Mouse (Mus musculus) heart, postnatal 0 days (tissue): Measurements from ENCODE around the gene Sugt1.

Source experiments
- CTCF ChIP-seq: IDR thresholded peaks from 2 replicates; pipeline ENCODE4 v1.5.1; 2016; ENCODE audit warnings: antibody characterized with exemption, control low read depth, low read depth
- EP300 ChIP-seq: IDR thresholded peaks from 2 replicates; pipeline ENCODE4 v1.6.1; 2016; ENCODE audit warnings: antibody characterized with exemption, low read depth

GRCm38 (mm10) chr14:79652654-79653053, 65.2 kb downstream of the Sugt1 start:
- TF ChIP-seq EP300 (no peak), CTCF (no peak)
